Mouse (Mus musculus): ENCODE measurements at regions not wholly inside any gene's neighbourhood (a gene's known extent, or its start where the extent isn't known, plus 50 kb on each side); places are given as distances from the start of the nearest gene placed in this dataset.

GRCm38 (mm10) chr4:70742002-70742401 lies 207.2 kb upstream of the Megf9 start:
- TF ChIP-seq CTCF (conservative IDR thresholded peaks at IDR 0.05 in 1 of 2, IDR thresholded peaks at IDR 0.05 in 1 of 2; ENCODE audit: low read depth in 2 of 2, low read length in 2 of 2), result no peak
- TF ChIP-seq RCOR1 (conservative IDR thresholded peaks at IDR 0.05; ENCODE audit: low read depth, low read length), result no peak
- no peak for TF ChIP-seq HCFC1 (IDR thresholded peaks at IDR 0.05; ENCODE audit: low read depth, low read length)
- TF ChIP-seq POLR2AphosphoS2 (IDR thresholded peaks at IDR 0.05; ENCODE audit: low read depth, low read length), result no peak
- TF ChIP-seq CHD2 (IDR thresholded peaks at IDR 0.05; ENCODE audit: low read length), result no peak
- no peak for TF ChIP-seq BHLHE40 (IDR thresholded peaks at IDR 0.05; ENCODE audit: low read depth, low read length)
- TF ChIP-seq ZNF384 (IDR thresholded peaks at IDR 0.05; ENCODE audit: low read depth, low read length), result no peak
- no peak for TF ChIP-seq POLR2A (IDR thresholded peaks at IDR 0.05; ENCODE audit: low read depth, low read length)
- TF ChIP-seq ZMIZ1 (IDR thresholded peaks at IDR 0.05; ENCODE audit: low read depth, low read length), result no peak
- no peak for TF ChIP-seq CHD1 (IDR thresholded peaks at IDR 0.05; ENCODE audit: low read depth, low read length)
- TF ChIP-seq NELFE (IDR thresholded peaks at IDR 0.05; ENCODE audit: low read depth, low read length), result no peak
